Mouse (Mus musculus): ENCODE data around the gene Exoc3l4. TPM values are rescaled to one million over a fixed set of nuclear protein-coding genes. Genes with fewer than 3 reads are reported as not detected.

Exoc3l4 gene
- total and polyA plus RNA-seq, 2 experiments from 2014 or later = 1.7 to 3.3 TPM

- WGBS = 76% methylated on average over 1 of the region's 1 CpGs
- Histone ChIP-seq H3K9ac (replicated peaks; ENCODE audit: low read length, poor library complexity, severe bottlenecking) (no peak overlapping the region), H3K4me1 (ENCODE audit: insufficient read depth, low read length) (no peaks in the 10 kb centered on the region), H3K36me3 (ENCODE audit: insufficient read depth, low read length) (no peaks in the 10 kb centered on the region), H3K27ac (ENCODE audit: low read depth, low read length) (no peak overlapping the region), H3K4me3 (ENCODE audit: low read depth, low read length) (no peak overlapping the region), H3K4me2 (ENCODE audit: low read depth, low read length, poor library complexity, severe bottlenecking) (no peak overlapping the region), H3K9me3 (ENCODE audit: low read length) (no peaks in the 10 kb centered on the region), H3K27me3 (ENCODE audit: insufficient read depth, low read length) (0 out of 2 replicates have a peak, but pooled peaks cover 4% of the 10 kb centered on the region)
- no peak for DNase-seq (ENCODE audit: low spot score)
- TF ChIP-seq CTCF (IDR thresholded peaks at IDR 0.05) = no peak
- ATAC-seq (ENCODE audit: low FRiP score) = no peak
Observed at GRCm38 (mm10) chr12:111457742-111458141, 40.9 kb downstream of the Exoc3l4 start.

GRCm38 (mm10) chr12:111463570-111463969, 46.8 kb downstream of the Exoc3l4 start:
- WGBS = 83% methylated on average over 7 of the region's 7 CpGs
- Histone ChIP-seq H3K4me3 (ENCODE audit: low read depth, low read length) (no peak overlapping the region), H3K4me1 (ENCODE audit: insufficient read depth, low read length) (no peaks in the 10 kb centered on the region), H3K36me3 (ENCODE audit: insufficient read depth, low read length) (no peaks in the 10 kb centered on the region), H3K27ac (ENCODE audit: low read depth, low read length) (no peak overlapping the region), H3K27me3 (ENCODE audit: insufficient read depth, low read length) (0 out of 2 replicates have a peak, but pooled peaks cover 4% of the 10 kb centered on the region), H3K9ac (replicated peaks; ENCODE audit: low read length, poor library complexity, severe bottlenecking) (no peak overlapping the region), H3K9me3 (ENCODE audit: low read length) (no peaks in the 10 kb centered on the region), H3K4me2 (ENCODE audit: low read depth, low read length, poor library complexity, severe bottlenecking) (no peak overlapping the region)
- DNase-seq (ENCODE audit: low spot score) = no peak
- TF ChIP-seq CTCF (IDR thresholded peaks at IDR 0.05) = no peak
- no peak for ATAC-seq (ENCODE audit: low FRiP score)

GRCm38 (mm10) chr12:111466369-111466768, 49.6 kb downstream of the Exoc3l4 start:
- Histone ChIP-seq H3K27me3 (ENCODE audit: insufficient read depth, low read length) (no peaks in the 10 kb centered on the region), H3K27ac (ENCODE audit: low read depth, low read length) (no peak overlapping the region), H3K4me2 (ENCODE audit: low read depth, low read length, poor library complexity, severe bottlenecking) (no peak overlapping the region), H3K36me3 (ENCODE audit: insufficient read depth, low read length) (no peaks in the 10 kb centered on the region), H3K4me1 (ENCODE audit: insufficient read depth, low read length) (no peaks in the 10 kb centered on the region), H3K4me3 (ENCODE audit: low read depth, low read length) (no peak overlapping the region), H3K9me3 (ENCODE audit: low read length) (no peaks in the 10 kb centered on the region), H3K9ac (replicated peaks; ENCODE audit: low read length, poor library complexity, severe bottlenecking) (no peak overlapping the region)
- no peak for ATAC-seq (ENCODE audit: low FRiP score)
- DNase-seq (ENCODE audit: low spot score) = no peak
- 96% methylated on average over 3 of the region's 3 CpGs for WGBS
- TF ChIP-seq CTCF (IDR thresholded peaks at IDR 0.05) = no peak

GRCm38 (mm10) chr12:111468206-111468605, 51.4 kb downstream of the Exoc3l4 start:
- DNase-seq (ENCODE audit: low spot score) = no peak
- no peak for ATAC-seq (ENCODE audit: low FRiP score)
- Histone ChIP-seq H3K9ac (replicated peaks; ENCODE audit: low read length, poor library complexity, severe bottlenecking) (no peak overlapping the region), H3K27ac (ENCODE audit: low read depth, low read length) (no peak overlapping the region), H3K9me3 (ENCODE audit: low read length) (no peaks in the 10 kb centered on the region), H3K4me1 (ENCODE audit: insufficient read depth, low read length) (no peaks in the 10 kb centered on the region), H3K4me2 (ENCODE audit: low read depth, low read length, poor library complexity, severe bottlenecking) (no peak overlapping the region), H3K36me3 (ENCODE audit: insufficient read depth, low read length) (no peaks in the 10 kb centered on the region), H3K4me3 (ENCODE audit: low read depth, low read length) (no peak overlapping the region), H3K27me3 (ENCODE audit: insufficient read depth, low read length) (no peaks in the 10 kb centered on the region)
- TF ChIP-seq CTCF (IDR thresholded peaks at IDR 0.05) = no peak
- 62% methylated on average over 7 of the region's 7 CpGs for WGBS

GRCm38 (mm10) chr12:111469507-111469906, 52.7 kb downstream of the Exoc3l4 start:
- no peak for ATAC-seq (ENCODE audit: low FRiP score)
- H3K4me2 ChIP-seq (ENCODE audit: low read depth, low read length, poor library complexity, severe bottlenecking) = no peak overlapping the region
- peak; percentile 79 for DNase-seq (ENCODE audit: low spot score)
- H3K27me3 ChIP-seq (ENCODE audit: insufficient read depth, low read length) = no peaks in the 10 kb centered on the region
- no peaks in the 10 kb centered on the region for H3K4me1 ChIP-seq (ENCODE audit: insufficient read depth, low read length)
- no peak overlapping the region for H3K9ac ChIP-seq (replicated peaks; ENCODE audit: low read length, poor library complexity, severe bottlenecking)
- 6% methylated on average over 8 of the region's 8 CpGs for WGBS
- TF ChIP-seq CTCF (IDR thresholded peaks at IDR 0.05) = peak; percentile 89
- no peak overlapping the region for H3K4me3 ChIP-seq (ENCODE audit: low read depth, low read length)
- no peaks in the 10 kb centered on the region for H3K36me3 ChIP-seq (ENCODE audit: insufficient read depth, low read length)
- no peaks in the 10 kb centered on the region for H3K9me3 ChIP-seq (ENCODE audit: low read length)
- H3K27ac ChIP-seq (ENCODE audit: low read depth, low read length) = no peak overlapping the region

- H3K4me1 ChIP-seq (ENCODE audit: insufficient read depth, low read length) = no peaks in the 10 kb centered on the region
- DNase-seq (ENCODE audit: low spot score) (no peak), ATAC-seq (ENCODE audit: low FRiP score) (no peak)
- no peak overlapping the region for H3K4me3 ChIP-seq (ENCODE audit: low read depth, low read length)
- 71% methylated on average over 1 of the region's 1 CpGs for WGBS
- H3K36me3 ChIP-seq (ENCODE audit: insufficient read depth, low read length) = no peaks in the 10 kb centered on the region
- no peaks in the 10 kb centered on the region for H3K27me3 ChIP-seq (ENCODE audit: insufficient read depth, low read length)
- H3K9ac ChIP-seq (replicated peaks; ENCODE audit: low read length, poor library complexity, severe bottlenecking) = no peak overlapping the region
- TF ChIP-seq CTCF (IDR thresholded peaks at IDR 0.05) = no peak
- H3K4me2 ChIP-seq (ENCODE audit: low read depth, low read length, poor library complexity, severe bottlenecking) = no peak overlapping the region
- no peaks in the 10 kb centered on the region for H3K9me3 ChIP-seq (ENCODE audit: low read length)
- no peak overlapping the region for H3K27ac ChIP-seq (ENCODE audit: low read depth, low read length)
Observed at GRCm38 (mm10) chr12:111471119-111471518, 54.3 kb downstream of the Exoc3l4 start.
